Mouse (Mus musculus): ENCODE measurements around the gene Auts2. TPM values are rescaled to one million over a fixed set of nuclear protein-coding genes. Genes with fewer than 3 reads are reported as not detected.

Gene Auts2
- polyA plus RNA-seq, 1 experiment from 2014 or later: 70.9 TPM

DNA sequence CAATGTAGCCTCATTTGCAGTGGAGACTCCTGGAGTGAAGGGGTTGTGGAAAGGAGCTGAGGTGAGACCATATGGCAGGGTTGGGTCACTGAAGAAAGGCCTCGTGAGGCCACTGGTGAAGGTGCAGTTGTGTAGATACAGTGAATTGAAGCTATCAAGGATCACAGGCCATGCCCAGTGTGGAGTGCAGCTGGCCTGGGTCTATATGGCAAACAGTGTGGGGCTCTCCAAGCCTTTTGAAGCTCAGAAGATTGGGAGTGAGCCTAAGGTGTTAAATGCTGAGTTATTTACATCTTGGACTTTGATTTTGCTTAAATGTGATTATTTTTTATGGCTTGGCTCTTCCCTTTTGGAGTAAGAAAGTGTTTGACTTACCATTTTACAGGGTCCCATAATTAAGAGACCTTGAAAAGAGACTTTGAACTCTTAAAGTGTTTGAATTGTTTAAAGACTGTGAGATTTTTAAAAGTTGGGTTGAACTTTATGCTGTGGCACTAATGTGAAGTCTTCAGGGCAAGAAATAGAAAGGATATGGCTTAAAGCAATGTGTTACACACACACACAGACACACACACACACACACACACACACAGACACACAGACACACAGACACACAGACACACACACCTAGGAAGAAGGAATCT, 1127.1 kb downstream of the Auts2 start:
- Histone ChIP-seq H3K4me3 (no peak overlapping the region), H3K9me3 (no peaks in the 10 kb centered on the region), H3K36me3 (replicated peaks) (no peaks in the 10 kb centered on the region), H3K9ac (no peak overlapping the region), H3K4me2 (no peak overlapping the region), H3K4me1 (no peaks in the 10 kb centered on the region), H3K27ac (no peak overlapping the region), H3K27me3 (replicated peaks) (no peaks in the 10 kb centered on the region)
- ATAC-seq (replicated peaks): no peak
- 97% methylated on average over 1 of the region's 1 CpGs for WGBS

DNA sequence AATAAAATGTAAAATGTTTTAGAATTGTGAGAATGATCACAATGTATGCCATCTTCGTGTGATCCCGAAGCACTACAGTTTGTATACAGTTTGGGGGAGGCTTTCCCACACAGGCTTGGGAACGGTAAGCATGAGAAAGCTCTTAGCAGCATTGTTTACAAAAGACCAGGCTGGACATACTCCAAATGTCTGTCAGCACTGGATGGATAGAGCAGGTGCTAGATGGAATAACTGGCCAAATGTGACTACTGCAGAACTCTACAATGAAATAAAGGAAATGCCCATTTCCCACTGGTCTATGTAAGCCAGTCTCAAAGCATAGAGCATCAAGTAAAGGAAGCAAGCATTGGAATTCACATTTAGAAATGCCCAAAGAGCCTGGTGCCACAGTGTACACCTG, 1144.9 kb downstream of the Auts2 start:
- H3K36me3 ChIP-seq (replicated peaks): no peaks in the 10 kb centered on the region
- no peaks in the 10 kb centered on the region for H3K27me3 ChIP-seq (replicated peaks)
- no peak for ATAC-seq (replicated peaks)
- no peak overlapping the region for H3K27ac ChIP-seq
- H3K4me1 ChIP-seq: no peaks in the 10 kb centered on the region
- H3K4me2 ChIP-seq: no peak overlapping the region
- whole genome bisulfite sequencing: 74% methylated on average over 3 of the region's 3 CpGs
- no peak overlapping the region for H3K4me3 ChIP-seq
- H3K9ac ChIP-seq: no peak overlapping the region
- no peaks in the 10 kb centered on the region for H3K9me3 ChIP-seq

GRCm38 (mm10) chr5:131395756-131396155, 1147.4 kb downstream of the Auts2 start:
- Histone ChIP-seq H3K9me3 (no peaks in the 10 kb centered on the region), H3K27me3 (replicated peaks) (no peaks in the 10 kb centered on the region), H3K4me1 (no peaks in the 10 kb centered on the region), H3K9ac (no peak overlapping the region), H3K36me3 (replicated peaks) (no peaks in the 10 kb centered on the region), H3K4me2 (no peak overlapping the region), H3K27ac (no peak overlapping the region), H3K4me3 (no peak overlapping the region)
- ATAC-seq (replicated peaks): no peak
- WGBS: 83% methylated on average over 8 of the region's 8 CpGs
